Mouse (Mus musculus) neural tube, embryonic 12.5 days (tissue): ENCODE data around the gene Eya3. TPM values are rescaled to one million over a fixed set of nuclear protein-coding genes. Genes with fewer than 3 reads are reported as not detected.

Experiments used
- ATAC-seq: fragments of 200-750 bp; cut with Nextera tagmentation; 2 replicates; pipeline ENCODE4 v1.8.0; 2017; ENCODE audit warnings: low read depth, mild to moderate bottlenecking, moderate TSS enrichment, moderate library complexity; ENCODE audit not compliant: low FRiP score
- H3K27ac ChIP-seq: fragments of 300-500 bp; sonication (generic); 2 replicates; pipeline ENCODE4 v1.5.1; 2016
- H3K27me3 ChIP-seq: fragments of 300-500 bp; sonication (generic); replicated peaks from 2 replicates; pipeline ENCODE4 v1.6.1; 2016; ENCODE audit warnings: mild to moderate bottlenecking
- H3K36me3 ChIP-seq: fragments of 300-500 bp; sonication (generic); 2 replicates; pipeline ENCODE4 v1.6.1; 2016; ENCODE audit warnings: mild to moderate bottlenecking
- H3K4me1 ChIP-seq: fragments of 300-500 bp; sonication (generic); 2 replicates; pipeline ENCODE4 v1.6.1; 2016
- H3K4me2 ChIP-seq: fragments of 300-500 bp; sonication (generic); replicated peaks from 2 replicates; pipeline ENCODE4 v1.6.1; 2016; ENCODE audit warnings: mild to moderate bottlenecking
- H3K4me3 ChIP-seq: fragments of 300-500 bp; sonication (generic); 2 replicates; pipeline ENCODE4 v1.5.1; 2016
- H3K9ac ChIP-seq: fragments of 300-500 bp; sonication (generic); 2 replicates; pipeline ENCODE4 v1.6.1; 2016; ENCODE audit warnings: mild to moderate bottlenecking
- H3K9me3 ChIP-seq: fragments of 300-500 bp; sonication (generic); 2 replicates; pipeline ENCODE4 v1.6.1; 2016; ENCODE audit warnings: mild to moderate bottlenecking
- WGBS: fragments of 180-500 bp; shearing (Covaris S2); methylation state at CpG from one replicate; pipeline ENCODE4 v1.1.7; 2016; 5-methylcytosine and 5-hydroxymethylcytosine counted together
- polyA plus RNA-seq: library from polyadenylated mRNA; unstranded; fragments of >200 nt; fragmentation: Nextera tagmentation; extraction: Ambion mirVana; gene quantifications from 2 replicates; pipeline ENCODE4 v1.2.1, GENCODE M21; 2016

Eya3 gene
- polyA plus RNA-seq, 1 experiment from 2014 or later, result 26.1 TPM

- no peak overlapping the region for H3K9ac ChIP-seq
- WGBS, result 68% methylated on average over 4 of the region's 4 CpGs
- no peak for ATAC-seq
- no peak overlapping the region for H3K27ac ChIP-seq
- H3K36me3 ChIP-seq, result peaks cover 7% of the 10 kb centered on the region; the same call in 1 of the 2 replicates
- no peaks in the 10 kb centered on the region for H3K27me3 ChIP-seq
- H3K4me3 ChIP-seq, result no peak overlapping the region
- no peaks in the 10 kb centered on the region for H3K9me3 ChIP-seq
- H3K4me2 ChIP-seq, result no peak overlapping the region
- H3K4me1 ChIP-seq, result 0 out of 2 replicates have a peak, but pooled peaks cover 3% of the 10 kb centered on the region
Observed at GRCm38 (mm10) chr4:132652842-132653241, 14.1 kb downstream of the Eya3 start.

GRCm38 (mm10) chr4:132653799-132654198 is 15.0 kb downstream of the Eya3 start:
- 74% methylated on average over 3 of the region's 3 CpGs for WGBS
- no peak for ATAC-seq

GRCm38 (mm10) chr4:132655290-132655689 is 16.5 kb downstream of the Eya3 start:
- Histone ChIP-seq H3K4me2 (no peak overlapping the region), H3K4me3 (no peak overlapping the region), H3K9ac (no peak overlapping the region), H3K27ac (no peak overlapping the region), H3K36me3 (peaks cover 16% of the 10 kb centered on the region), H3K9me3 (no peaks in the 10 kb centered on the region), H3K4me1 (0 out of 2 replicates have a peak, but pooled peaks cover 3% of the 10 kb centered on the region), H3K27me3 (no peaks in the 10 kb centered on the region)
- 89% methylated on average over 5 of the region's 5 CpGs for WGBS
- ATAC-seq, result no peak

More at GRCm38 (mm10) chr4:132653799-132654198, 15.0 kb downstream of the Eya3 start:
- H3K4me2 ChIP-seq, result no peak overlapping the region
- H3K4me3 ChIP-seq, result no peak overlapping the region
- 0 out of 2 replicates have a peak, but pooled peaks cover 3% of the 10 kb centered on the region for H3K4me1 ChIP-seq
- H3K9me3 ChIP-seq, result no peaks in the 10 kb centered on the region
- no peak overlapping the region for H3K9ac ChIP-seq
- no peaks in the 10 kb centered on the region for H3K27me3 ChIP-seq
- no peak overlapping the region for H3K27ac ChIP-seq
- H3K36me3 ChIP-seq, result peaks cover 16% of the 10 kb centered on the region

- H3K4me2 ChIP-seq, result no peak overlapping the region
- no peaks in the 10 kb centered on the region for H3K27me3 ChIP-seq
- no peak overlapping the region for H3K9ac ChIP-seq
- ATAC-seq, result no peak
- no peak overlapping the region for H3K4me3 ChIP-seq
- WGBS, result 86% methylated on average over 7 of the region's 7 CpGs
- H3K36me3 ChIP-seq, result peaks cover 23% of the 10 kb centered on the region
- no peaks in the 10 kb centered on the region for H3K4me1 ChIP-seq
- H3K27ac ChIP-seq, result no peak overlapping the region
- no peaks in the 10 kb centered on the region for H3K9me3 ChIP-seq
Observed at GRCm38 (mm10) chr4:132659106-132659505, 20.3 kb downstream of the Eya3 start.

GRCm38 (mm10) chr4:132672697-132673096 is 33.9 kb downstream of the Eya3 start:
- peaks cover 50% of the 10 kb centered on the region for H3K36me3 ChIP-seq
- WGBS, result 97% methylated on average over 5 of the region's 5 CpGs

GRCm38 (mm10) chr4:132676771-132677539 is 38.2 kb downstream of the Eya3 start:
- no peak overlapping the region for H3K27ac ChIP-seq
- H3K9me3 ChIP-seq, result no peaks in the 10 kb centered on the region
- no peak overlapping the region for H3K4me2 ChIP-seq
- no peak overlapping the region for H3K9ac ChIP-seq
- ATAC-seq, result no peak
- H3K27me3 ChIP-seq, result no peaks in the 10 kb centered on the region
- WGBS, result 90% methylated on average over 7 of the region's 7 CpGs
- peaks cover 40% of the 10 kb centered on the region for H3K36me3 ChIP-seq
- no peak overlapping the region for H3K4me3 ChIP-seq
- no peaks in the 10 kb centered on the region for H3K4me1 ChIP-seq

More at GRCm38 (mm10) chr4:132672697-132673096, 33.9 kb downstream of the Eya3 start:
- Histone ChIP-seq H3K4me3 (no peak overlapping the region), H3K4me2 (no peak overlapping the region), H3K9ac (no peak overlapping the region), H3K27ac (no peak overlapping the region), H3K27me3 (no peaks in the 10 kb centered on the region), H3K9me3 (no peaks in the 10 kb centered on the region), H3K4me1 (no peaks in the 10 kb centered on the region)
- no peak for ATAC-seq

- ATAC-seq, result no peak
- Histone ChIP-seq H3K27me3 (no peaks in the 10 kb centered on the region), H3K36me3 (peaks cover 34% of the 10 kb centered on the region), H3K9me3 (no peaks in the 10 kb centered on the region), H3K9ac (no peak overlapping the region), H3K27ac (no peak overlapping the region), H3K4me3 (no peak overlapping the region), H3K4me2 (no peak overlapping the region), H3K4me1 (no peaks in the 10 kb centered on the region)
- 87% methylated on average over 2 of the region's 2 CpGs for WGBS
Observed at GRCm38 (mm10) chr4:132689634-132690033, 50.8 kb downstream of the Eya3 start.

GRCm38 (mm10) chr4:132693366-132693765 is 54.6 kb downstream of the Eya3 start:
- peaks cover 49% of the 10 kb centered on the region for H3K36me3 ChIP-seq
- H3K4me3 ChIP-seq, result no peak overlapping the region
- WGBS, result 91% methylated on average over 3 of the region's 3 CpGs
- no peak overlapping the region for H3K27ac ChIP-seq
- no peak overlapping the region for H3K4me2 ChIP-seq
- H3K27me3 ChIP-seq, result no peaks in the 10 kb centered on the region
- ATAC-seq, result no peak
- no peaks in the 10 kb centered on the region for H3K9me3 ChIP-seq
- H3K9ac ChIP-seq, result no peak overlapping the region
- H3K4me1 ChIP-seq, result no peaks in the 10 kb centered on the region

GRCm38 (mm10) chr4:132702076-132702475 is 63.3 kb downstream of the Eya3 start:
- Histone ChIP-seq H3K9me3 (no peaks in the 10 kb centered on the region), H3K27me3 (no peaks in the 10 kb centered on the region), H3K4me3 (no peak overlapping the region), H3K36me3 (peaks cover 62% of the 10 kb centered on the region), H3K4me2 (no peak overlapping the region), H3K4me1 (no peaks in the 10 kb centered on the region), H3K27ac (no peak overlapping the region), H3K9ac (no peak overlapping the region)
- ATAC-seq, result no peak
- WGBS, result 98% methylated on average over 5 of the region's 5 CpGs

GRCm38 (mm10) chr4:132706885-132707284 is 68.1 kb downstream of the Eya3 start:
- Histone ChIP-seq H3K27me3 (no peaks in the 10 kb centered on the region), H3K9ac (no peak overlapping the region), H3K4me1 (no peaks in the 10 kb centered on the region), H3K4me2 (no peak overlapping the region), H3K36me3 (peaks cover 77% of the 10 kb centered on the region), H3K4me3 (no peak overlapping the region), H3K9me3 (no peaks in the 10 kb centered on the region), H3K27ac (no peak overlapping the region)
- ATAC-seq, result no peak
- WGBS, result 93% methylated on average over 8 of the region's 8 CpGs

GRCm38 (mm10) chr4:132713181-132713580 is 74.4 kb downstream of the Eya3 start:
- H3K9ac ChIP-seq, result no peak overlapping the region
- H3K27me3 ChIP-seq, result no peaks in the 10 kb centered on the region
- no peaks in the 10 kb centered on the region for H3K9me3 ChIP-seq
- peaks cover 68% of the 10 kb centered on the region for H3K36me3 ChIP-seq
- 97% methylated on average over 7 of the region's 7 CpGs for WGBS
- ATAC-seq, result no peak
- H3K4me3 ChIP-seq, result no peak overlapping the region
- H3K4me1 ChIP-seq, result no peaks in the 10 kb centered on the region
- H3K27ac ChIP-seq, result no peak overlapping the region
- H3K4me2 ChIP-seq, result no peak overlapping the region

GRCm38 (mm10) chr4:132718251-132718650 is 79.5 kb downstream of the Eya3 start:
- no peaks in the 10 kb centered on the region for H3K9me3 ChIP-seq
- no peaks in the 10 kb centered on the region for H3K4me1 ChIP-seq
- H3K4me2 ChIP-seq, result no peak overlapping the region
- 95% methylated on average over 1 of the region's 1 CpGs for WGBS
- no peak overlapping the region for H3K4me3 ChIP-seq
- no peak overlapping the region for H3K27ac ChIP-seq
- ATAC-seq, result no peak
- H3K36me3 ChIP-seq, result peaks cover 67% of the 10 kb centered on the region
- H3K27me3 ChIP-seq, result no peaks in the 10 kb centered on the region
- no peak overlapping the region for H3K9ac ChIP-seq

GRCm38 (mm10) chr4:132728233-132728632 is 89.4 kb downstream of the Eya3 start:
- Histone ChIP-seq H3K9me3 (no peaks in the 10 kb centered on the region), H3K4me1 (peaks cover 5% of the 10 kb centered on the region; the same call in 1 of the 2 replicates), H3K9ac (no peak overlapping the region), H3K4me2 (no peak overlapping the region), H3K4me3 (no peak overlapping the region), H3K27me3 (no peaks in the 10 kb centered on the region), H3K36me3 (peaks cover 36% of the 10 kb centered on the region), H3K27ac (no peak overlapping the region)
- WGBS, result 91% methylated on average over 8 of the region's 8 CpGs
- no peak for ATAC-seq
